Mouse (Mus musculus): ENCODE data around the gene Slc35a2.

GRCm38 (mm10) chrX:7898211-7898610 lies 14.4 kb downstream of the Slc35a2 start:
- TF ChIP-seq POLR2A (IDR thresholded peaks at IDR 0.05; ENCODE audit: control insufficient read depth, extremely low read depth, insufficient read depth, low read length, poor library complexity) (no peak), CTCF (IDR thresholded peaks at IDR 0.05; ENCODE audit: borderline replicate concordance, control insufficient read depth, extremely low read depth, insufficient read depth, low read length, poor library complexity) (no peak)

Measured in thymus, adult 2 months (tissue).